Mouse (Mus musculus): Measurements from ENCODE around the gene Zfp212.
"Not testable (repeated sequence)": the region's sequence is repeated elsewhere in the genome, so short reads cannot be mapped to it uniquely, and the experiment has no call there.

Gene Zfp212

GRCm38 (mm10) chr6:47943021-47943691 is 22.9 kb downstream of the Zfp212 start:
- DNase-seq (ENCODE audit: low spot score) = peak; percentile 32

GRCm38 (mm10) chr6:47943721-47944120 is 23.4 kb downstream of the Zfp212 start:
- no peak for DNase-seq (ENCODE audit: low spot score)

- DNase-seq (ENCODE audit: low spot score) = no peak
These were observed 27.1 kb downstream of the Zfp212 start for GRCm38 (mm10) chr6:47947388-47947787.

GRCm38 (mm10) chr6:47953191-47953726 is 33.0 kb downstream of the Zfp212 start, which contains the start of gene Zfp956:
Gene Zfp956, plus strand, starts transcription at chr6:47953390.
- DNase-seq (ENCODE audit: low spot score) = peak; percentile 84

- DNase-seq (ENCODE audit: low spot score) = no peak
These were observed 34.1 kb downstream of the Zfp212 start for GRCm38 (mm10) chr6:47954425-47954824.

GRCm38 (mm10) chr6:47957816-47958215 is 37.5 kb downstream of the Zfp212 start:
- DNase-seq (ENCODE audit: low spot score) = no peak

GRCm38 (mm10) chr6:47960685-47961421 is 40.6 kb downstream of the Zfp212 start:
- DNase-seq (ENCODE audit: low spot score) = no peak

GRCm38 (mm10) chr6:47963051-47963450 is 42.8 kb downstream of the Zfp212 start:
- no peak for DNase-seq (ENCODE audit: low spot score)

GRCm38 (mm10) chr6:47968166-47968565 is 47.9 kb downstream of the Zfp212 start:
- DNase-seq (ENCODE audit: low spot score) = not testable (repeated sequence)

GRCm38 (mm10) chr6:47974599-47974998 is 54.3 kb downstream of the Zfp212 start:
- no peak for DNase-seq (ENCODE audit: low spot score)

GRCm38 (mm10) chr6:47978897-47979368 is 58.7 kb downstream of the Zfp212 start:
- peak; percentile 45 for DNase-seq (ENCODE audit: low spot score)

All from ovary, postnatal 10 days (tissue).